Mouse (Mus musculus): Measurements from ENCODE around the gene Kcnh4. TPM values are rescaled to one million over a fixed set of nuclear protein-coding genes. Genes with fewer than 3 reads are reported as not detected.

Kcnh4 gene
- polyA plus RNA-seq, 1 experiment from 2014 or later, result 0.18 TPM

GRCm38 (mm10) chr11:100782568-100782967, 22.8 kb upstream of the Kcnh4 start:
- peaks cover 21% of the 10 kb centered on the region for H3K36me3 ChIP-seq
- no peak overlapping the region for H3K27ac ChIP-seq
- no peak overlapping the region for H3K4me2 ChIP-seq (replicated peaks)
- H3K4me1 ChIP-seq (replicated peaks), result no peaks in the 10 kb centered on the region
- no peaks in the 10 kb centered on the region for H3K27me3 ChIP-seq (replicated peaks)
- 89% methylated on average over 13 of the region's 13 CpGs for WGBS
- ATAC-seq, result no peak
- H3K4me3 ChIP-seq (replicated peaks), result no peak overlapping the region
- H3K9ac ChIP-seq, result no peak overlapping the region
- H3K9me3 ChIP-seq, result no peaks in the 10 kb centered on the region

GRCm38 (mm10) chr11:100781763-100782475, 22.2 kb upstream of the Kcnh4 start:
- WGBS, result 88% methylated on average over 15 of the region's 15 CpGs
- H3K4me1 ChIP-seq (replicated peaks), result no peaks in the 10 kb centered on the region
- no peak overlapping the region for H3K9ac ChIP-seq
- peaks cover 21% of the 10 kb centered on the region for H3K36me3 ChIP-seq
- ATAC-seq, result no peak
- no peak overlapping the region for H3K27ac ChIP-seq
- H3K9me3 ChIP-seq, result no peaks in the 10 kb centered on the region
- no peaks in the 10 kb centered on the region for H3K27me3 ChIP-seq (replicated peaks)
- no peak overlapping the region for H3K4me3 ChIP-seq (replicated peaks)
- no peak overlapping the region for H3K4me2 ChIP-seq (replicated peaks)

- no peak overlapping the region for H3K9ac ChIP-seq
- WGBS, result 81% methylated on average over 8 of the region's 8 CpGs
- ATAC-seq, result no peak
Observed at GRCm38 (mm10) chr11:100780247-100780646, 20.5 kb upstream of the Kcnh4 start.

GRCm38 (mm10) chr11:100778069-100778468, 18.3 kb upstream of the Kcnh4 start:
- Histone ChIP-seq H3K4me1 (replicated peaks) (no peaks in the 10 kb centered on the region), H3K9ac (no peak overlapping the region), H3K36me3 (peaks cover 13% of the 10 kb centered on the region), H3K9me3 (no peaks in the 10 kb centered on the region), H3K27me3 (replicated peaks) (no peaks in the 10 kb centered on the region), H3K4me3 (replicated peaks) (no peak overlapping the region), H3K4me2 (replicated peaks) (no peak overlapping the region), H3K27ac (no peak overlapping the region)
- ATAC-seq, result no peak
- WGBS, result 70% methylated on average over 3 of the region's 3 CpGs

More at GRCm38 (mm10) chr11:100780247-100780646, 20.5 kb upstream of the Kcnh4 start:
- Histone ChIP-seq H3K9me3 (no peaks in the 10 kb centered on the region), H3K4me2 (replicated peaks) (no peak overlapping the region), H3K4me3 (replicated peaks) (no peak overlapping the region), H3K36me3 (peaks cover 18% of the 10 kb centered on the region), H3K27me3 (replicated peaks) (no peaks in the 10 kb centered on the region), H3K4me1 (replicated peaks) (no peaks in the 10 kb centered on the region), H3K27ac (no peak overlapping the region)

GRCm38 (mm10) chr11:100775921-100776320, 16.2 kb upstream of the Kcnh4 start:
- Histone ChIP-seq H3K4me2 (replicated peaks) (no peak overlapping the region), H3K27me3 (replicated peaks) (no peaks in the 10 kb centered on the region), H3K36me3 (no peaks in the 10 kb centered on the region), H3K4me3 (replicated peaks) (no peak overlapping the region), H3K27ac (no peak overlapping the region), H3K9me3 (no peaks in the 10 kb centered on the region), H3K4me1 (replicated peaks) (0 out of 2 replicates have a peak, but pooled peaks cover 3% of the 10 kb centered on the region), H3K9ac (no peak overlapping the region)
- no peak for ATAC-seq
- 80% methylated on average over 10 of the region's 10 CpGs for WGBS

GRCm38 (mm10) chr11:100774261-100774660, 14.5 kb upstream of the Kcnh4 start:
- WGBS, result 75% methylated on average over 4 of the region's 4 CpGs
- no peak for ATAC-seq
- H3K27me3 ChIP-seq (replicated peaks), result no peaks in the 10 kb centered on the region
- H3K9ac ChIP-seq, result no peak overlapping the region
- no peak overlapping the region for H3K4me3 ChIP-seq (replicated peaks)
- peaks cover 9% of the 10 kb centered on the region for H3K4me1 ChIP-seq (replicated peaks)
- H3K27ac ChIP-seq, result no peak overlapping the region
- H3K36me3 ChIP-seq, result no peaks in the 10 kb centered on the region
- no peak overlapping the region for H3K4me2 ChIP-seq (replicated peaks)
- H3K9me3 ChIP-seq, result no peaks in the 10 kb centered on the region

GRCm38 (mm10) chr11:100770646-100771408, 11.1 kb upstream of the Kcnh4 start, which contains the start of gene Ghdc:
Gene Ghdc (minus strand): TSS chr11:100770957.
- Histone ChIP-seq H3K27ac (peak within 1 kb of the TSS; percentile 25; the same call in 1 of the 2 replicates), H3K27me3 (replicated peaks) (no peaks in the 10 kb centered on the region), H3K36me3 (no peaks in the 10 kb centered on the region), H3K4me1 (replicated peaks) (peaks cover 9% of the 10 kb centered on the region), H3K9ac (peak within 1 kb of the TSS; percentile 54), H3K9me3 (no peaks in the 10 kb centered on the region), H3K4me2 (replicated peaks) (peak within 1 kb of the TSS; percentile 71), H3K4me3 (replicated peaks) (peak within 1 kb of the TSS; percentile 57)
- peak; percentile 83 for ATAC-seq
- WGBS, result 13% methylated on average over 17 of the region's 17 CpGs

- no peaks in the 10 kb centered on the region for H3K36me3 ChIP-seq
Observed at GRCm38 (mm10) chr11:100769980-100770379, 10.2 kb upstream of the Kcnh4 start.

GRCm38 (mm10) chr11:100767871-100768270, 8.1 kb upstream of the Kcnh4 start:
- ATAC-seq, result no peak
- H3K36me3 ChIP-seq, result no peaks in the 10 kb centered on the region
- H3K9me3 ChIP-seq, result no peaks in the 10 kb centered on the region
- 85% methylated on average over 5 of the region's 5 CpGs for WGBS
- H3K27me3 ChIP-seq (replicated peaks), result peaks cover 3% of the 10 kb centered on the region; the same call in 1 of the 2 replicates
- H3K4me1 ChIP-seq (replicated peaks), result peaks cover 9% of the 10 kb centered on the region
- H3K9ac ChIP-seq, result no peak overlapping the region
- H3K27ac ChIP-seq, result no peak overlapping the region
- H3K4me2 ChIP-seq (replicated peaks), result no peak overlapping the region
- no peak overlapping the region for H3K4me3 ChIP-seq (replicated peaks)

More at GRCm38 (mm10) chr11:100769980-100770379, 10.2 kb upstream of the Kcnh4 start:
- no peaks in the 10 kb centered on the region for H3K9me3 ChIP-seq
- peak overlapping the region; percentile 37 for H3K9ac ChIP-seq
- peak overlapping the region; percentile 71 for H3K4me2 ChIP-seq (replicated peaks)
- H3K4me3 ChIP-seq (replicated peaks), result peak overlapping the region; percentile 57
- peaks cover 9% of the 10 kb centered on the region for H3K4me1 ChIP-seq (replicated peaks)
- no peaks in the 10 kb centered on the region for H3K27me3 ChIP-seq (replicated peaks)
- ATAC-seq, result 0 out of 2 replicates have a peak, but pooled peaks have one; percentile 15
- 59% methylated on average over 6 of the region's 6 CpGs for WGBS
- H3K27ac ChIP-seq, result no peak overlapping the region

- H3K4me3 ChIP-seq (replicated peaks), result no peak overlapping the region
- H3K27ac ChIP-seq, result no peak overlapping the region
- no peaks in the 10 kb centered on the region for H3K9me3 ChIP-seq
- 83% methylated on average over 9 of the region's 9 CpGs for WGBS
- no peak for ATAC-seq
- H3K4me2 ChIP-seq (replicated peaks), result no peak overlapping the region
- H3K4me1 ChIP-seq (replicated peaks), result peaks cover 12% of the 10 kb centered on the region
- peaks cover 10% of the 10 kb centered on the region for H3K27me3 ChIP-seq (replicated peaks)
- no peak overlapping the region for H3K9ac ChIP-seq
- H3K36me3 ChIP-seq, result no peaks in the 10 kb centered on the region
Observed at GRCm38 (mm10) chr11:100766726-100767125, 7.0 kb upstream of the Kcnh4 start.

GRCm38 (mm10) chr11:100762831-100763230, 3.1 kb upstream of the Kcnh4 start, which contains the start of gene Hcrt:
Gene Hcrt (minus strand): TSS chr11:100762931.
- H3K4me1 ChIP-seq (replicated peaks), result peaks cover 18% of the 10 kb centered on the region
- peak within 1 kb of the TSS; percentile 42 for H3K4me3 ChIP-seq (replicated peaks)
- WGBS, result 83% methylated on average over 7 of the region's 7 CpGs
- H3K9ac ChIP-seq, result peak within 1 kb of the TSS; percentile 45
- ATAC-seq, result no peak
- no peaks in the 10 kb centered on the region for H3K9me3 ChIP-seq
- H3K4me2 ChIP-seq (replicated peaks), result peak within 1 kb of the TSS; percentile 82
- H3K27ac ChIP-seq, result no peak within 1 kb of the TSS
- no peaks in the 10 kb centered on the region for H3K36me3 ChIP-seq
- H3K27me3 ChIP-seq (replicated peaks), result peaks cover 28% of the 10 kb centered on the region

- H3K36me3 ChIP-seq, result no peaks in the 10 kb centered on the region
- H3K27ac ChIP-seq, result no peak overlapping the region
- H3K27me3 ChIP-seq (replicated peaks), result peaks cover 28% of the 10 kb centered on the region
- H3K4me2 ChIP-seq (replicated peaks), result peak overlapping the region; percentile 82
- H3K4me1 ChIP-seq (replicated peaks), result peaks cover 18% of the 10 kb centered on the region
- no peaks in the 10 kb centered on the region for H3K9me3 ChIP-seq
- H3K9ac ChIP-seq, result peak overlapping the region; percentile 45
- WGBS, result under 1% methylated on average over 27 of the region's 27 CpGs
- H3K4me3 ChIP-seq (replicated peaks), result peak overlapping the region; percentile 42
- ATAC-seq, result peak; percentile 81
Observed at GRCm38 (mm10) chr11:100761547-100762045, 1.9 kb upstream of the Kcnh4 start.
